Mouse (Mus musculus) midbrain, embryonic 16.5 days (tissue): ENCODE measurements around the gene H2al1o. TPM values are rescaled to one million over a fixed set of nuclear protein-coding genes. Genes with fewer than 3 reads are reported as not detected.
"Not testable (repeated sequence)": the region's sequence is repeated elsewhere in the genome, so short reads cannot be mapped to it uniquely, and the experiment has no call there.

ENCODE experiments used
- ATAC-seq: fragments of 200-750 bp; cut with Nextera tagmentation; 2 replicates; pipeline ENCODE4 v1.8.0; 2017; ENCODE audit warnings: moderate TSS enrichment
- H3K27ac ChIP-seq: fragments of 300-500 bp; sonication (generic); 2 replicates; pipeline ENCODE4 v1.5.1; 2014; ENCODE audit warnings: mild to moderate bottlenecking, low read length, mixed read lengths
- H3K27me3 ChIP-seq: fragments of 300-500 bp; sonication (generic); 2 replicates; pipeline ENCODE4 v1.6.1; 2014; ENCODE audit warnings: low read depth, low read length, mixed read lengths; ENCODE audit not compliant: control insufficient read depth, insufficient read depth
- H3K36me3 ChIP-seq: fragments of 300-500 bp; sonication (generic); 2 replicates; pipeline ENCODE4 v1.6.1; 2014; ENCODE audit warnings: mild to moderate bottlenecking, low read length, moderate library complexity, mixed read lengths; ENCODE audit not compliant: control insufficient read depth, insufficient read depth
- H3K4me1 ChIP-seq: fragments of 300-500 bp; sonication (generic); 2 replicates; pipeline ENCODE4 v1.6.1; 2014; ENCODE audit warnings: mild to moderate bottlenecking, low read length, mixed read lengths; ENCODE audit not compliant: control insufficient read depth, insufficient read depth
- H3K4me2 ChIP-seq: fragments of 300-500 bp; sonication (generic); 2 replicates; pipeline ENCODE4 v1.6.1; 2014; ENCODE audit warnings: mild to moderate bottlenecking, low read length, mixed read lengths
- H3K4me3 ChIP-seq: fragments of 300-500 bp; sonication (generic); 2 replicates; pipeline ENCODE4 v1.5.1; 2014; ENCODE audit warnings: low read depth, mild to moderate bottlenecking, low read length, moderate library complexity, mixed read lengths
- H3K9ac ChIP-seq: fragments of 300-500 bp; sonication (generic); 2 replicates; pipeline ENCODE4 v1.6.1; 2014; ENCODE audit warnings: low read depth, low read length, mixed read lengths
- H3K9me3 ChIP-seq: fragments of 300-500 bp; sonication (generic); replicated peaks from 2 replicates; pipeline ENCODE4 v1.6.1; 2014; ENCODE audit warnings: mild to moderate bottlenecking, low read length, mixed read lengths; ENCODE audit not compliant: control insufficient read depth, poor library complexity, severe bottlenecking
- WGBS: fragments of 180-500 bp; shearing (Covaris S2); extraction: QIAGEN DNeasy Blood & Tissue Kit; methylation state at CpG from one replicate; pipeline ENCODE4 v1.1.7; 2014; 5-methylcytosine and 5-hydroxymethylcytosine counted together
- polyA plus RNA-seq: library from polyadenylated mRNA; unstranded; fragments of >200 nt; fragmentation: Nextera tagmentation; extraction: Ambion mirVana; gene quantifications from 2 replicates; pipeline ENCODE4 v1.2.1, GENCODE M21; 2015

The H2al1o gene
- not detected in 2 replicates for polyA plus RNA-seq

DNA sequence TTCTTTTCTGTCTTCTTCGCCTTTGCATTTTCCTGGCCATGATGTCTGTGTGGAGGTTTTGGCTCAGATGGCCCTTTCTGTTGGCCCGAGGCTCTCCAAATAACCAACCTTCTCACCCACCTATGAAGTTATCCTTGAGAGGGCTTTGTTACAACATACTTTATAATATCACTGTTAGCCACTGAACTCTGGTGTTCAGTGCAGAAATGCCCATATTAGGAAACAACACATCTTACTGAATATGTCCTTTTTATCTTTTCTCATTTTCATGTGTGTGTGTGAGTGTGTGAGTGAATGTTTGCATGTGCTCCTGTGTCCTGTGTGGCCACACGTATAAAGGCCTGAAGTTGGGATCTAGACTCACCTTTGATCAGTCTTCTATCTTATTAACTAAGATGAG lies at the start of gene H2al1o:
H2al1o (minus strand) TSS at position 101 of the 400 bp plus-strand sequence.
- H3K27ac ChIP-seq, ATAC-seq, H3K36me3 ChIP-seq, H3K27me3 ChIP-seq, H3K9ac ChIP-seq, H3K4me3 ChIP-seq, H3K4me2 ChIP-seq, H3K9me3 ChIP-seq, H3K4me1 ChIP-seq: not testable (repeated sequence)
- WGBS = 87% methylated on average over 3 of the region's 3 CpGs

DNA sequence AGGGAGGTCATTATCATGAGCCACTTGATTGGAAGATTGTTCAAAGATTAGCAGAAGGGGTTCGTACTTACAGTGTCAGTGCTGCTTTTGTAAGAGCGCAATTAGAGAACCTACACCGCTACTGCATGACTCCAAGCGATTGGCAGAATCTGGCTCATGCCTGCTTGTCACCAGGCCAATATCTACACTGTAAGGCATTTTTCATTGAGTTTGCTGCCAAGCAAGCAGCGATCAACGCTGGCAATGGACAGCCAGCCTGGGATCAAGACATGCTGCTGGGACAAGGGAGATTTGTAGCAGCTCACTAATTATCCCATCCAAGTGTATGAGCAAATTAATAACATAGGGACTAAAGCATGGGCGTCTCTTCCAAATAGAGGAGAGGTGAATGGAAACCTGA lies 25.8 kb upstream of the H2al1o start:
- H3K27ac ChIP-seq, ATAC-seq: not testable (repeated sequence)

DNA sequence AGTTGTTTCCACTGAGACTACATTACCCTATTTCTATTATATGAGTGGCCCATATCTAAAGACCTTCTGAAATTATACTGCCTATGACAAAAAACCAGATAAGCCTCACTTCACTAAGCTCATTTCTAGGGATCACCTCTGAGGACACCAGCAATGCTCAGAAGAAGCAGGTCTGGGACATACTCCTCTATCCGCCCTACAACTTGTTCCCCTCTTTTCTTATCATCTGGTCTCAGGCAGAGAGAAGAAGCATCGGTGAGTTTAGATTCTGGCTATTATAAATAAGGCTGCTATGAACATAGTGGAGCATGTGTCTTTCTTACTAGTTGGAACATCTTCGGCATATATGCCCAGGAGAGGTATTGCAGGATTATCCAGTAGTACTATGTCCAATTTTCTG lies 35.3 kb downstream of the H2al1o start:
- H3K36me3 ChIP-seq = no peaks in the 10 kb centered on the region
- 98% methylated on average over 3 of the region's 3 CpGs for WGBS
- H3K27ac ChIP-seq = no peak overlapping the region
- H3K4me2 ChIP-seq = no peak overlapping the region
- no peaks in the 10 kb centered on the region for H3K4me1 ChIP-seq
- no peaks in the 10 kb centered on the region for H3K9me3 ChIP-seq
- ATAC-seq = no peak
- no peak overlapping the region for H3K9ac ChIP-seq
- H3K27me3 ChIP-seq = no peaks in the 10 kb centered on the region
- no peak overlapping the region for H3K4me3 ChIP-seq

More for the DNA sequence above, 25.8 kb upstream of the H2al1o start:
- not testable (repeated sequence) for H3K4me2 ChIP-seq, H3K9me3 ChIP-seq, H3K9ac ChIP-seq, H3K36me3 ChIP-seq, H3K4me3 ChIP-seq, H3K4me1 ChIP-seq, H3K27me3 ChIP-seq
- 86% methylated on average over 7 of the region's 7 CpGs for WGBS

Other genes starting within 250 kb of the H2al1o start
- gene H2al1k, start 221.8 kb downstream of the H2al1o start, polyA plus RNA-seq = not detected in 2 replicates
- gene Cybb, start 84.6 kb downstream of the H2al1o start, polyA plus RNA-seq = 0.11 and 0.40 TPM in 2 replicates
- 40.4 and 45.1 TPM in 2 replicates for gene Dynlt3, start 90.6 kb upstream of the H2al1o start, polyA plus RNA-seq